Mouse (Mus musculus) kidney, postnatal 0 days (tissue): Measurements from ENCODE around the gene Zbtb22. TPM values are rescaled to one million over a fixed set of nuclear protein-coding genes. Genes with fewer than 3 reads are reported as not detected.
"Not testable (repeated sequence)": the region's sequence is repeated elsewhere in the genome, so short reads cannot be mapped to it uniquely, and the experiment has no call there.

Experiments used
- ATAC-seq: fragments of 200-750 bp; cut with Nextera tagmentation; replicated peaks from 2 replicates; pipeline ENCODE4 v1.8.0; 2017; ENCODE audit warnings: low read depth, moderate number of reproducible peaks, moderate TSS enrichment, moderate library complexity; ENCODE audit not compliant: low FRiP score
- DNase-seq: peaks from one replicate; pipeline ENCODE4 v3.0.0-alpha.2; 2016; ENCODE audit warnings: low spot score
- H3K27ac ChIP-seq: fragments of 300-500 bp; sonication (generic); 2 replicates; pipeline ENCODE4 v1.5.1; 2014; ENCODE audit warnings: mild to moderate bottlenecking
- H3K27me3 ChIP-seq: fragments of 300-500 bp; sonication (generic); 2 replicates; pipeline ENCODE4 v1.6.1; 2014; ENCODE audit warnings: low read length, mixed read lengths; ENCODE audit not compliant: insufficient read depth
- H3K36me3 ChIP-seq: fragments of 300-500 bp; sonication (generic); 2 replicates; pipeline ENCODE4 v1.6.1; 2014; ENCODE audit warnings: low read length, mixed read lengths; ENCODE audit not compliant: insufficient read depth
- H3K4me1 ChIP-seq: fragments of 300-500 bp; sonication (generic); replicated peaks from 2 replicates; pipeline ENCODE4 v1.6.1; 2014; ENCODE audit warnings: antibody characterized with exemption, low read length, mixed read lengths; ENCODE audit not compliant: insufficient read depth
- H3K4me2 ChIP-seq: fragments of 300-500 bp; sonication (generic); 2 replicates; pipeline ENCODE4 v1.6.1; 2014; ENCODE audit warnings: mild to moderate bottlenecking, low read length, moderate library complexity, mixed read lengths
- H3K4me3 ChIP-seq: fragments of 300-500 bp; sonication (generic); replicated peaks from 2 replicates; pipeline ENCODE4 v1.5.1; 2014; ENCODE audit warnings: low read depth, low read length
- H3K9ac ChIP-seq: fragments of 300-500 bp; sonication (generic); 2 replicates; pipeline ENCODE4 v1.6.1; 2014; ENCODE audit warnings: low read depth, low read length
- H3K9me3 ChIP-seq: fragments of 300-500 bp; sonication (generic); replicated peaks from 2 replicates; pipeline ENCODE4 v1.6.1; 2016; ENCODE audit warnings: low read length, inconsistent platforms, mixed read lengths
- CTCF ChIP-seq: IDR thresholded peaks from 2 replicates; pipeline ENCODE4 v1.5.1; 2016; ENCODE audit warnings: antibody characterized with exemption, low read depth, mild to moderate bottlenecking, moderate library complexity
- WGBS: fragments of 180-500 bp; shearing (Covaris S2); extraction: QIAGEN DNeasy Blood & Tissue Kit; methylation state at CpG from one replicate; pipeline ENCODE4 v1.1.7; 2014; 5-methylcytosine and 5-hydroxymethylcytosine counted together
- polyA plus RNA-seq: library from polyadenylated mRNA; unstranded; fragments of >200 nt; fragmentation: Nextera tagmentation; extraction: Ambion mirVana; gene quantifications from 2 replicates; pipeline ENCODE4 v1.2.1, GENCODE M21; 2015

Zbtb22 gene
- polyA plus RNA-seq, 1 experiment from 2014 or later = 19.8 TPM

GRCm38 (mm10) chr17:33890533-33891059, 25.1 kb upstream of the Zbtb22 start, which contains the start of gene Kifc1:
Gene Kifc1 (minus strand): TSS chr17:33890661.
- Histone ChIP-seq H3K27me3 (no peaks in the 10 kb centered on the region), H3K4me3 (peak within 1 kb of the TSS; percentile 62), H3K27ac (no peak within 1 kb of the TSS), H3K9me3 (no peaks in the 10 kb centered on the region), H3K9ac (peak within 1 kb of the TSS; percentile 53), H3K36me3 (no peaks in the 10 kb centered on the region), H3K4me1 (no peaks in the 10 kb centered on the region), H3K4me2 (peak within 1 kb of the TSS; percentile 66)
- peak; percentile 99 for DNase-seq
- peak; percentile 100 for TF ChIP-seq CTCF
- under 1% methylated on average over 49 of the region's 49 CpGs for WGBS
- peak; percentile 98 for ATAC-seq

GRCm38 (mm10) chr17:33891357-33891756, 24.3 kb upstream of the Zbtb22 start:
- H3K9me3 ChIP-seq = no peaks in the 10 kb centered on the region
- H3K9ac ChIP-seq = no peak overlapping the region
- WGBS = 70% methylated on average over 2 of the region's 2 CpGs
- TF ChIP-seq CTCF = no peak
- H3K36me3 ChIP-seq = no peaks in the 10 kb centered on the region
- no peaks in the 10 kb centered on the region for H3K4me1 ChIP-seq
- no peak overlapping the region for H3K4me2 ChIP-seq
- H3K27ac ChIP-seq = no peak overlapping the region
- no peak overlapping the region for H3K4me3 ChIP-seq
- no peak for ATAC-seq
- H3K27me3 ChIP-seq = no peaks in the 10 kb centered on the region
- no peak for DNase-seq

DNA sequence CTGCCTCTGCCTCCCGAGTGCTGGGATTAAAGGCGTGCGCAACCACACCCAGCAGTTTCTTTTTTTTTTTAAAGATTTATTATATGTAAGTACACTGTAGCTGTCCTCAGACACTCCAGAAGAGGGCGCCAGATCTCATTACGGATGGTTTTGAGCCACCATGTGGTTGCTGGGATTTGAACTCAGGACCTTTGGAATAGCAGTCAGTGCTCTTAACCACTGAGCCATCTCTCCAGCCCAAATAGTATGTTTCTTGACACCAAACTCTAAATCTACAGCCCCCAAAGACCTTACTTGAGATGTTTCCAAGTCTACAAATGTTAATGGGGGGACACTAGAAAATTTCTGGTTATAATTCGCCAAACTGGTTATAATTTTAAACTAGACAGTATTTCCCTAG, 23.8 kb upstream of the Zbtb22 start:
- TF ChIP-seq CTCF = peak; percentile 37; the same call in 1 of the 2 replicates
- not testable (repeated sequence) for ATAC-seq, H3K4me1 ChIP-seq, DNase-seq, H3K36me3 ChIP-seq, H3K4me2 ChIP-seq, H3K9me3 ChIP-seq, H3K27ac ChIP-seq, H3K9ac ChIP-seq, H3K27me3 ChIP-seq, H3K4me3 ChIP-seq
- WGBS = 70% methylated on average over 6 of the region's 6 CpGs

GRCm38 (mm10) chr17:33892429-33892828, 23.3 kb upstream of the Zbtb22 start:
- TF ChIP-seq CTCF = no peak
- Histone ChIP-seq H3K4me2 (no peak overlapping the region), H3K27me3 (no peaks in the 10 kb centered on the region), H3K4me3 (no peak overlapping the region), H3K9ac (no peak overlapping the region), H3K27ac (no peak overlapping the region), H3K9me3 (no peaks in the 10 kb centered on the region), H3K36me3 (no peaks in the 10 kb centered on the region), H3K4me1 (no peaks in the 10 kb centered on the region)
- no peak for DNase-seq
- WGBS = 25% methylated on average over 7 of the region's 7 CpGs
- no peak for ATAC-seq

DNA sequence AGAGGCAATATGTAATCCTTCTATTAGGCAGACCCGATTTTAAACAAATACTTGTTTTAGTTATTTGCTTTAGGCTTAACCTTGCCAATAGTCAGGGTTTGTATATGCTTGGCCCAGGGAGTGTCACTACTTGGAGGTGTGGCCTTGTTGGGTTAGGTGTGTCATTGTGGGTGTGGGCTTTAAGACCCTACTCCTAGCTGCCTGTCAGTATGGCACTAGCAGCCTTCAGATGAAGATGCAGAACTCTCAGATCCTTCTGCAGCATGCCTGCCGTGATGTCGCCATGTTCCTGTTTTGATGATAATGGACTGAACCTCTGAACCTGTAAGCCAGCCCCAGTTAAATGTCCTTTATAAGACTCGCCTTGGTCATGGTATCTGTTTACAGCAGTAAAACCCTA, 22.7 kb upstream of the Zbtb22 start:
- H3K9ac ChIP-seq, H3K4me3 ChIP-seq, H3K36me3 ChIP-seq, H3K27me3 ChIP-seq, H3K27ac ChIP-seq, H3K9me3 ChIP-seq, H3K4me1 ChIP-seq, H3K4me2 ChIP-seq, ATAC-seq, DNase-seq: not testable (repeated sequence)
- 69% methylated on average over 4 of the region's 4 CpGs for WGBS

DNA sequence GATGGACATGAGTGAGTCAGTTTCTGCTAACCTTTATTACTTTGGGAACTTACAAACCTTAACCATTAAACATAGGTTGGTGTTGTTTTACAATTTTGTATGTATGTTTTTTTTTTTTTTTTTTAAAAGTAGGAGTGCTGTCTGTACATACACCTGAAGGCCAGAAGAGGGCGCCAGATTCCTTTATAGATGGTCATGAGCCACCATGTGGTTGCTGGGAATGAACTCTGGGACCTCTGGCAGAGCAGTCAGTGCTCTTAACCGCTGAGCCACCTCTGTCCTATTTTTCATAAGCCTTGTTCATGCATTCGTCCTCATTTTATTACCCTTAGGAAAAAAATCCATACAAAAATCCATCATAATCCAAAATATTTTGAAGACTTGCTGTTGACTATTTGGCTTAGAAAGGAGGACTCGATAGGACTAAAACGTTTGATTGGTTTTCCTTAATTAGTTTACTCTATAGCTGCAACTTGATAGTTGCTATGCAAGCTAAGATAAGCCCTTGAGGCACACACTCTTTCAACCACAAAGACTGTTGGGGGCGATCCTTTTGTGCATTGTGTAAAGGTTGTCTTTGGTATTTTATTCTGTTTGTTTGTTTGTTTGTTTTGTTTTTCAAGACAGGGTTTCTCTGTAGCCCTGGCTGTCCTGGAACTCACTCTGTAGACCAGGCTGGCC, 18.4 kb upstream of the Zbtb22 start:
- no peak overlapping the region for H3K4me3 ChIP-seq
- DNase-seq = peak; percentile 85
- 46% methylated on average over 6 of the region's 6 CpGs for WGBS

DNA sequence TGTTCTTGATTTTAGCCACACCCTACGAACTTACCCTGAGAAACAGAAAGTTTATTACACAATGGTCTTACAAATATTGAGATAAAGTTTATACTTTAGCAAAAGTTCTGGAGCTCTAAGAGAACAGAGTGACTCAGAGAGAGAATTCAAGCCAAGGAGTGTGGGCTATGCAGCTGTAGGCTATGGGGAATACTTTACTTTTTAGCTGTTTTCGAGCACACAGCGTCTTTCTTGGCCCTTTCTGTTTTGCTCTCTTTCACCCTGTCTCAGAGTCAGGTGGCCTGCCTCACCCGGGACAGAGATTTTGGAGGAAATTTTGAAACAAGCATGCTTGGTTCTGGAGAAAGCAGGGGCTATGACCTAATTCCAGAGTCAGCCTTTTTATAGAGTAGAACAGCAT, 17.5 kb upstream of the Zbtb22 start:
- H3K4me1 ChIP-seq, DNase-seq, H3K36me3 ChIP-seq, ATAC-seq, H3K4me2 ChIP-seq, H3K27me3 ChIP-seq, H3K4me3 ChIP-seq, H3K9me3 ChIP-seq, H3K9ac ChIP-seq, H3K27ac ChIP-seq: not testable (repeated sequence)
- WGBS = 87% methylated on average over 4 of the region's 4 CpGs

More for the DNA sequence above, 18.4 kb upstream of the Zbtb22 start:
- no peak overlapping the region for H3K4me2 ChIP-seq
- no peaks in the 10 kb centered on the region for H3K9me3 ChIP-seq
- H3K27ac ChIP-seq = no peak overlapping the region
- no peak; the same call in 1 of the 2 replicates for ATAC-seq
- no peak overlapping the region for H3K9ac ChIP-seq
- H3K36me3 ChIP-seq = no peaks in the 10 kb centered on the region
- H3K4me1 ChIP-seq = no peaks in the 10 kb centered on the region
- TF ChIP-seq CTCF = peak; percentile 89
- H3K27me3 ChIP-seq = no peaks in the 10 kb centered on the region
